In genomic region chr3:38201861-38202656, GRCm38 (mm10) we compare ENCODE assay signal across 8 mouse cellular contexts.
DNase-seq lines count a peak whose midpoint lies in the region; ATAC-seq and TF ChIP-seq lines count a peak whose summit lies in the region.

No protein-coding gene starts in this region.

- H3K4me1 ChIP-seq in kidney, embryonic 15.5 days = no peaks in the 10 kb centered on the region
- H3K4me1 ChIP-seq in liver, adult 2 months (ENCODE audit: control insufficient read depth, insufficient read depth, low read length) = peaks cover 2% of the 10 kb centered on the region; the same call in 1 of the 2 replicates
- H3K4me1 ChIP-seq in neural tube, embryonic 11.5 days (ENCODE audit: control insufficient read depth, insufficient read depth, low read length) = no peaks in the 10 kb centered on the region

- no peaks in the 10 kb centered on the region for H3K27me3 ChIP-seq in kidney, embryonic 15.5 days
- H3K27me3 ChIP-seq in liver, adult 2 months (ENCODE audit: control insufficient read depth, insufficient read depth, low read length) = no peaks in the 10 kb centered on the region
- no peaks in the 10 kb centered on the region for H3K27me3 ChIP-seq in neural tube, embryonic 11.5 days (ENCODE audit: control insufficient read depth, insufficient read depth, low read length)

- peak; percentile 80 for DNase-seq in kidney, adult 18-20 months
- DNase-seq in brain, adult 2 months (ENCODE audit: low read depth, low spot score) = peak; percentile 64
- DNase-seq in frontal cortex, postnatal 25 days (ENCODE audit: low spot score in 2 of 2) = peak; percentile 39 to 56
- peak; percentile 71 to 88 for DNase-seq in kidney, adult 8-10 months
- DNase-seq in liver, adult 2 months (ENCODE audit: extremely low read depth, low read depth, low spot score) = peak; percentile 79
- DNase-seq in neural tube, embryonic 11.5 days (ENCODE audit: low spot score) = peak; percentile 63

- peak; percentile 72 for TF ChIP-seq CTCF in liver, adult 2 months (IDR thresholded peaks at IDR 0.05; ENCODE audit: low read depth, low read length)

- H3K36me3 ChIP-seq in kidney, embryonic 15.5 days = no peaks in the 10 kb centered on the region
- no peaks in the 10 kb centered on the region for H3K36me3 ChIP-seq in liver, adult 2 months (ENCODE audit: control insufficient read depth, insufficient read depth, low read length)
- no peaks in the 10 kb centered on the region for H3K36me3 ChIP-seq in neural tube, embryonic 11.5 days (ENCODE audit: control insufficient read depth, insufficient read depth, low read length)

- H3K9me3 ChIP-seq in kidney, embryonic 15.5 days (replicated peaks) = no peaks in the 10 kb centered on the region
- no peaks in the 10 kb centered on the region for H3K9me3 ChIP-seq in neural tube, embryonic 11.5 days (ENCODE audit: control insufficient read depth, low read length)

- no peak overlapping the region for H3K4me2 ChIP-seq in kidney, embryonic 15.5 days
- no peak overlapping the region for H3K4me2 ChIP-seq in neural tube, embryonic 11.5 days (ENCODE audit: low read depth)

- WGBS in kidney, embryonic 15.5 days = 58% methylated on average over 10 of the region's 10 CpGs
- 6% methylated on average over 10 of the region's 10 CpGs for WGBS in liver, adult 2 months
- WGBS in neural tube, embryonic 11.5 days = 77% methylated on average over 10 of the region's 10 CpGs

- H3K79me2 ChIP-seq in liver, adult 2 months (ENCODE audit: control insufficient read depth, insufficient read depth, low read length) = no peaks in the 10 kb centered on the region

- no peak overlapping the region for H3K4me3 ChIP-seq in kidney, embryonic 15.5 days (replicated peaks)
- peak overlapping the region; percentile 21; the same call in 1 of the 2 replicates for H3K4me3 ChIP-seq in liver, adult 2 months (ENCODE audit: insufficient read depth, low read depth, low read length)
- no peak overlapping the region for H3K4me3 ChIP-seq in neural tube, embryonic 11.5 days (ENCODE audit: low read depth, low read length)

- H3K9ac ChIP-seq in kidney, embryonic 15.5 days = no peak overlapping the region
- no peak overlapping the region for H3K9ac ChIP-seq in liver, adult 2 months (ENCODE audit: low read depth, low read length)
- H3K9ac ChIP-seq in neural tube, embryonic 11.5 days (ENCODE audit: low read length) = no peak overlapping the region

- no peak for ATAC-seq in kidney, embryonic 15.5 days (replicated peaks; ENCODE audit: low FRiP score)
- ATAC-seq in neural tube, embryonic 11.5 days (ENCODE audit: insufficient read depth, low FRiP score, low TSS enrichment) = no peak
- no peak for ATAC-seq in erythroblast, adult 5-6 weeks (replicated peaks; ENCODE audit: low FRiP score, poor library complexity, severe bottlenecking)

- TF ChIP-seq POLR2A in liver, adult 2 months (IDR thresholded peaks at IDR 0.05; ENCODE audit: extremely low read depth, insufficient read depth, low read length) = no peak

- H3K27ac ChIP-seq in kidney, embryonic 15.5 days = no peak overlapping the region
- H3K27ac ChIP-seq in liver, adult 2 months (replicated peaks; ENCODE audit: insufficient read depth, low read depth, low read length) = no peak overlapping the region
- H3K27ac ChIP-seq in neural tube, embryonic 11.5 days (ENCODE audit: low read depth, low read length) = no peak overlapping the region
